Mouse (Mus musculus) NIH3T3 (cell line): ENCODE data around the gene Ly9.
A peak's percentile ranks its signal among the peaks of the same experiment; 100 is the strongest.

Experiments
- DNase-seq: peaks from one replicate; pipeline ENCODE4 v3.0.0-alpha.2; 2012; ENCODE audit warnings: low read depth

Ly9 gene

DNA sequence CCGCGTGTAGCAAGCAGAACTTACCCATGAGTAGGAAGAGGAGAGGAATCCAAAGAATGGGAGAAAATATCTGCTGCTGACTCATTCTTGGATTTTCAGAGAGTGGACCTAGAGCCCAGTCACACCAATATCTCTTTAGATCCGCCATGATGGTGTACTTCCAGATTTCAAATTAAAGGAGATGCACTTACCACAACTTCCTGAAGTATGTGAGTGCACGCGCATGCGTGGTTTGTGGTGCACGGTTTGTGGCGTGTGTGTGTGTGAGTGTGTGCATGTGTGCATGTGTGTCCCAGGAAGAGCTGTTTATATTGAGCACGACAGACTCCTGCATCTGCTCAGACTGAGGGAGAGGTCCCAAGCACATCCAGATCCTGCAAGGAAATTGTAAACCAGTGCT lies at the start of gene Ly9:
TSS of gene Ly9 (minus strand) at position 235 of the 400 bp plus-strand sequence.
- DNase-seq, result no peak

DNA sequence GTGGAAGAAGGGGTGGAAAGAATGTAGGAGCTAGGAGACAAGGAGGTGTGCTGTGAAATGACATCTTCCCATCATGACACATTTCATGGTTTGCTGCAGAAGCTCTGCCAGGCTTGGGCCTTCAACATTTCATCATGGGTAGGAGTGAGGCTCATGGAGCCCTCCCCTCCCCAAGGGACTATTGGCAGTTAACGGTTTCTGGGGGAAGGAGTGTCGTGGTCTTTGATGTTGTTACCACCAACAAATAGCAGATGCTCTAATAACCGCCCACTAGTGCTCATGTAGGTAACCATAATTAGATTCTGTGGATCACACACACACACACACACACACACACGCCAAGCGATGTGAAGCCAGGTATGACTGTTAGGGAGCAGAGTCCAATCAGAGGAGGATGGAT lies 45.5 kb upstream of the Ly9 start, which contains the start of gene Slamf7:
TSS of gene Slamf7 (minus strand) at position 302 of the 400 bp plus-strand sequence.
- DNase-seq, result no peak

- DNase-seq, result no peak
Measured at GRCm38 (mm10) chr1:171648840-171649239, 41.6 kb upstream of the Ly9 start.

GRCm38 (mm10) chr1:171647716-171648115 lies 40.5 kb upstream of the Ly9 start:
- no peak for DNase-seq

GRCm38 (mm10) chr1:171646429-171646940 lies 39.3 kb upstream of the Ly9 start:
- no peak for DNase-seq

DNA sequence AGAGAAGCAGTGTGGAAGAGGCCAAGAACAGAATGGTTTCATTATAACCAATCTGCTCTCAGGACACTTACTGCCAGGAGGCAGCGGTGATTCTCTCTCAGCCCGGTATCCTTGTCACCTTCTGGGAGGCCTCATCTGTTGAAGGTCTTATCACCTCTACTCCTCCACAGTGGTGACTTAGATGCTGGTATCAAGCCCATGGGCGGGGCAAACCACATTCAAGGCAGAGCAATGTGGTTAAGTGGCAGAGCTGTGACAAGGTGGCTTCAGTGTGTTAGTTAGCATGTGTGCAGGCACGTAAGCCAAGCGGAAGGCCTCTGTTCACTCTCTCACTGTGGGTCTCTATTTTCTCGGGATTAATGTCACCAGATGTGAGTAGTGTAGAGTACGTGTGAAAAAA lies 36.4 kb upstream of the Ly9 start:
- DNase-seq, result no peak

DNA sequence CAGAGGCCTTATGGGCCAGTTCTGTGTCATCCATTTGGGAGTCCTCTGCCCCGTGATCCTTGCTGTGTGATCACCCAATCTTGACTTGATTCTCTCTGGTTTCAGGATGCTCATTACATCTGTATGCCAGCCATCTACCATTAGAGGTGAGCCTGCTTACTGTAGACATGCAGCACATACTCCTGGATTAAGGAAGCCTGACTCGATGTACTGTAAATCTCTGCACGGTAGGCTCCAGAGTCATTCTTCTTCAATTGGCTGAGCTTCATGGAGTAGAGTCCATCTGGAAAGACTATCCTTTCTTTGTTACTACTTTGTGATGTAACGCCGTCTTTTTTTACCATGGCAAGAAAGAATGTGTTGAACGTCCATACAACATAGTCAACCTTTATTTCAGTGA lies 33.6 kb upstream of the Ly9 start:
- no peak for DNase-seq

DNA sequence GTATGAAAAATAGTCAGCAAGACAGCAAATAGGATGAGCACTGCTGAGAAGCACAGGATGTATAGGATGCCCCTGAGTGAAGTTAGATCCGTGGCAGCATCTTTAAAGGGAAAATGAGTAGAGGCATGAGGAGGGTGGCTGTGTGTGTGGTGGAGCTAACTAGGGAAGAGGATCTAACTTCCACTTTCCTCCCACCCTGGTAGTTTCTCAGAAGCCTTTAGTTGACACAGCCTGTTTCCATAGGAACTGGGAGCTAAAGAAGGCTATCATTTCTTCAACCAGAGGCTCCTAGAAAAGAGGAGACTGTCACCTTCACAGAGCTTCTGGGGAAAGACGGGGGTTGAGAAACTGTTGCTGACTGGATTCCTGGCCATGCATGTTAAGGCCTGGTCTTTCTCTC lies 31.5 kb upstream of the Ly9 start:
- DNase-seq, result no peak

GRCm38 (mm10) chr1:171637101-171637500 lies 29.9 kb upstream of the Ly9 start:
- no peak for DNase-seq

DNA sequence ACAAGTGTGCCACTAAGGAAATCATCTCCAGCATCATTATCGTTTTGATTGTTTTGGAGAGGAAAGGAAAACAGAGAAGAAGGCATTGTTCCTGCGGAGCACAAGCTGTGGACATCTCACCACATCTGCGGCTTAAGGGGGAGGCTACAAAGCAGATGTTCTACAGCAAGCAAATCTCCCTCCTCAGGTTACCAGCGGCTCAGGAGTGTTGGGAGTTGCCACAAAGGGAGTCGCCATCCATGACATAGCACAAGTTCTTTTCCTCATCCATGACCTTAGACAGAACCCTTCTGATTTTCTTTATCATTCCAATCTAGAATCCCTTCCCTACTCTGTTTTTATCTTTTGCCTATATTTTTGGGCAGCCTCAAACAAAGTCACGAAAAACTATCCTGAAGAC lies 28.5 kb upstream of the Ly9 start:
- no peak for DNase-seq

DNA sequence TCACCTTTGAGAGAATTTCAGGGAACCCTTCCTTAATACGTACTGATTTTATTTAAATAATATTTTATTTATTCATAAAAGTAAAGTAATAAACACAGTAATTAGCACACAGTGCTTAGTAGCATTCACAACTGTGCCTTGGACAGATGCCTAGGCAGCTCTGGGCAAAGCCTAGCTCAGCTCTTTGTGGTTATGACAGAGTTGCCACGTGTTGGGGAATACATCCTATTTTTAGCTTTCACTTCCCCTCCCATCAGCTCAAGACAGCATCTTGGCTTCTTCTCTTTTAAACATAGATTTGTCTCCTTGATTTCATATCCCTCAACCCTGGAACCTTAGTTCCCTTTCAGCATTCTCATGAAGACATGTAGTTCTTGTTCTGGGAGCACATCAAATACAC lies 24.2 kb upstream of the Ly9 start:
- peak; percentile 21 for DNase-seq

- DNase-seq, result peak; percentile 5
Measured at GRCm38 (mm10) chr1:171630912-171631311, 23.7 kb upstream of the Ly9 start.

GRCm38 (mm10) chr1:171630041-171630440 lies 22.8 kb upstream of the Ly9 start:
- DNase-seq, result no peak

DNA sequence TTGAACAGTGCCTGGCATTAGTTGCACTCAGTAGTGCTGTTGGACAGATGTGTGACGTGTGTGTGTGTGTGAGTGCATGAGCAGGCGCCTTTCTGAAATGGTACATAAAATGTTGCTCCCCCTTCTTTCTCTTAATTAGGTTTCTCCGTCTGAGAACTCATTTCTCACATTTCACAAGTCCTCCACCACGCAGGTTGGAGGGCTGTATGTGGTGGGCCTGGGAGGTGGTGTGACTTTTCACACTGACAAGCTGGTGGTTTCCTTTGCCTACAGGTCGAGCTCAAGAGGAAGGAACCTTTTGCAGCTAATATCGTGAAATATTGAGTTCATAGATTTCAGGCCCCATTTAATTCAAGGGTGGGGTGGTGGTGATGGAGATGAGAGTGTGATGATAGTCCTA lies 22.0 kb upstream of the Ly9 start:
- DNase-seq, result no peak

DNA sequence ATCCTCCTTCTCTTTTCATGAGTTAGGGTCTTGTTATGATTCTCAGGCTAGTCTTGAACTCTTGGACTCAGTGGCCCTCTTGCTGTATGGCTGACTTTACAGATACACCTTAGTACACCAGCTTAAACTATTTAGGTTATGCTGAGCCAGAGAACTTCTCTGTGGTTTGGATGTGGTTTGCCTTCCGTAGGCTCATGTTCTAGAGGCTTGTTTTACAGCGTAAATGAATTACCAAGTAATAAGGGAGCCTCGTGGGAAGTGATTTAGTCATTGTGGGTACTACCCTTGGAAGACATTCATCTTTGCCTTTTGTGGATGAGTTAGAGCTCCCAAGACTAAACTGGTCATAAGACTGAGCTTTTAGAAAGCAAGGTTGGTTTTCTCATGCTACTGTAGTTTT lies 20.6 kb upstream of the Ly9 start:
- no peak for DNase-seq

DNA sequence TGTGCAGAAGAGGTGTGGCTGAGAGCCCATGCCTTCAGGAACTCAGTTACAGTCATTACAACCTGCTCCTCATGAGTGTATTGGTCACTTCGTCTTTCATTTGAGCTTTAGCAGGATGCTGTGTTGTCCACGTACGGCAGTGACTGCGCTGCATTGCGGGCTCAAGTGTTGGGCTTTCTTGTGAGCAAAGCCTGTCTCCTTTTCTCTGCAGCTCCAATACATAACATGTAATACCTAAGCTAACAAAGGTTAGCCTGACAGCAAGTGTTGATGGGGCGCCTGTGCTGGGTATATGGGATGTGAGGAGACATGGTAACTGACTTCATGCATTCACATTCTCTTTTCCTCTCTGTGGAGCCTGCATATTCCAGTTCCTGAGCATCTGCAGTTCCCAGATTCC lies 12.9 kb upstream of the Ly9 start:
- DNase-seq, result no peak

DNA sequence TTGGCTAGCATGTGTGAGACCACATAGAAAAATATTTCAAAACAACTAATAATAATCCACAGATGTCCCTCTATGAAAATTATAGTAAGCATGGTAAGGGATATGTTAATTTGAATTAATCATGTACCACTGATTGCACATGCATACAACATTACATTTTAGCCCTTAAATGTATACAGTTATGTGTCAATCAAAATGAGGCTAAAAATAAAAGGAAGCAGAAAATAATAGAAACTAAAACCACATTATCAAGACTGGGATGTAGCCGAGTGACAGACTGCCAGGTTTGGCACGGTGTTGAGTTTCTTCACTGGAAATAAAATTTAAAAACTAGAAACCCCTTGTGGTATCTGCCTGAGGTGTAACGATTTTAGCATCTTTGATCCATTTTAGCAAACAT lies 12.4 kb upstream of the Ly9 start:
- no peak for DNase-seq

DNA sequence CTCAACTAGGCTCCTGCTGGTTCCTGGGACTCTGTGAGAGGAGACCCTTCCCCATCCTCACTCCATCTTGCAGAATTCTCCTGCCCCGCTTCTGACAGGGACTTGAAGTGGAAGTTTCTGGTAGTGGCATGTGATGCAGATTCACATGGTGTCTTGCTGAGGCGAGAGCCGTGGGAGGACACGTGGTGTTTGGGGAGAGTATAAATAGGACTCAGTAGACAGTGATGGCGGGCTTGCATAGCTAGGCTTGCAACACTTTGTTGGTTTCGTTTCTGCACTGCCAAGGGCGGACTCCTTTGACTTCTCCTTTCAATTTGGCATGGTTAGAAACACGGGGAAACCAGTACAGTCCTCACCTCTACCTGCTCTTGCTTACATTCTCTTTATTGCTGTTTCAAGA lies 11.8 kb upstream of the Ly9 start:
- peak; percentile 20 for DNase-seq

GRCm38 (mm10) chr1:171616881-171617515 lies 9.8 kb upstream of the Ly9 start:
- DNase-seq, result no peak

- peak; percentile 28 for DNase-seq
Measured at GRCm38 (mm10) chr1:171613962-171614361, 6.8 kb upstream of the Ly9 start.

DNA sequence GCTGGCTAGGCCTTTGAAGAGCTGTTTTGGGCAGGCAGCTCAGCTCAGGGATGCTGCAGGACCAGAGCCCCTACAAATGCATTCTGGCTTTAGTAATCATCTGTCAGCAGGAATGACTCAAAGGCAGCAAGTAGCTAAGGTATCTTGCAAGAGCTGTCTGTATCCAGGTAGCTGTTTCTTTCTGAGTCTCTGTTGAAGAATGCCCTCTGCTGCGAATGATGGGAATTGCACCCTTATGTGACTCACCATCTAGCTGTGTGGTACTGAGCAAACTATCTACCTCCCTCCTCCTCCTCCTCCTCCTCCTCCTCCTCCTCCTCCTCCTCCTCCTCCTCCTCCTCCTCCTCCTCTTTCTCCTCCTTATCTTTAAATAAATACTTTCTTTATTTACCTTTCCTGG lies 3.6 kb upstream of the Ly9 start:
- no peak for DNase-seq

DNA sequence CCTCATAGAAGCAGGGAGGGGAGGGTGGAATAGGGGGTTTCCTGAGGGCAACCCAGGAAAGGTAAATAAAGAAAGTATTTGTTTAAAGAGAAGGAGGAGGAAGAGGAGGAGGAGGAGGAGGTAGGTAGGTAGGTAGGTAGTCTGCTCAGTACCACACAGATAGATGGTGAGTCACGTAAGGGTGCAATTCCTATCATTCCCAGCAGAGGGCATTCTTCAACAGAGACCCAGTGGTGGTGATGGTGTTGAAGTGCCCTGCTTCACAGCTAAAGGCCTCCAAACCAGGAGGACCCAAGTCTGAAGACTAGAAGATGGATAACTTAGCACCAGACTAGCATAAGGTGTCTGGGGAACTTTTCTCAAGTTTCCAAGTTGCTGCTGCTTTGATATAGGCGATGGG lies 2.8 kb upstream of the Ly9 start:
- DNase-seq, result peak; percentile 7

DNA sequence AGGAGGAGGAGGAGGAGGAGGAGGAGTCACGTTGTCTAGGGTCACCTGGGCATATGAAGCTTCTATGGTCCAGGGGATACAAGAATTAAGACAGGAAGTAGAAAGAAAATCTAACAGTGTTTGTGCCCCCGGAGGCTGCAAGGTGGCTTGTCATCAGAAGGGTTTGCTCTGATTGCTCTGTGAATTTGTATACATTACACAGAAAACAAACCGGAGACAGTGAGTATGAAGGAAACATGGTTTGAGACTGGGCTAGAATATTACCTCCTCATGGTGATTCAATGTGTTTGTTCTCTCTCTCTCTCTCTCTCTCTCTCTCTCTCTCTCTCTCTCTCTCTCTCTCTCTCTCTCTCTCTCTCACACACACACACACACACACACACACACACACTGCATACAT lies 554 bp downstream of the Ly9 start:
- no peak for DNase-seq

DNA sequence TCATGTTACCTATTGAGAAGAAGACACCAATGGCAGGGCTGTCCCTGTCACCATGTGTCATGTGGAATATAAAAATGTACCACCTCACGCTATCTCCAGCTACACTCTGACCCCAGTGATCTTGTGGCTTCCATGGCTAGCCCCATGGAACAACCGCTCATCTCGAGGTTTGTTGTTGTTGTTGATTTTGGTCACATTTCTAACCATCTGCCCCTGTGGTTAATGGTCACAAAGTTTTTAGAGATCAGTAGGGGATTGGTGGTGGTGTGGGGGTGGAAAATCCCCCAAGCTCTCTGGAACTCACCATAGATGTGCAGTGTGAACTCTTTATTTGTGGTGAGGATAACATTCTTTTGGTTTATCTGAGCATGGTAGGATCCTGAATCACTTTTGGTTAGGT lies 2.5 kb downstream of the Ly9 start:
- no peak for DNase-seq
